Mouse (Mus musculus): ENCODE results near the gene Trim34a. TPM values are rescaled to one million over a fixed set of nuclear protein-coding genes. Genes with fewer than 3 reads are reported as not detected.
"Not testable (repeated sequence)": the region's sequence is repeated elsewhere in the genome, so short reads cannot be mapped to it uniquely, and the experiment has no call there.

The Trim34a gene
- polyA plus RNA-seq, 1 experiment from 2014 or later, result 0.64 TPM

DNA sequence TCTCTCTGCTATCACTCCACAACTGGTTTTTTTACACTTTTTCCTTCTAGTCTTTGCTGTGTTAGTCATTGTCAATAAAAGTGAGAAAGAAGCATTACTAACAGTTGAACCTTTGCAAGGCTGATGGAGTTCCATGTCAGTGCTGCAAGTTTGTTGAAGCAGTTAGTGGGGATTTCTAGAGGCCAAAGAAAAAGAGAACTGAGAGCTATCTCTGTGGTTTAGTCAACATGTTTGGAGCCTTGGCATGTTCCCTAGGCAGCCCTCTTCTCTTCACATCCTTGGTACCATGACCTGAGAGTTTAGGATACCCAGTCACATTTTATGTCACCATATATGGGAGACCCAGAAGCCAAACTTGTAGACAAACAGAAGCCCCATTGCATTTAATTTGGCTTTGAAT lies 3.4 kb upstream of the Trim34a start:
- no peaks in the 10 kb centered on the region for H3K36me3 ChIP-seq (ENCODE audit: control insufficient read depth, insufficient read depth, low read length)
- no peak overlapping the region for H3K27ac ChIP-seq (replicated peaks; ENCODE audit: low read depth, low read length)
- no peaks in the 10 kb centered on the region for H3K9me3 ChIP-seq (ENCODE audit: control insufficient read depth, low read length)
- no peak overlapping the region for H3K4me2 ChIP-seq (ENCODE audit: low read depth, severe bottlenecking)
- H3K4me1 ChIP-seq (ENCODE audit: control insufficient read depth, insufficient read depth, low read length), result no peaks in the 10 kb centered on the region
- no peak overlapping the region for H3K4me3 ChIP-seq (ENCODE audit: low read depth, low read length)
- no peak overlapping the region for H3K9ac ChIP-seq (ENCODE audit: low read length)
- no peak for ATAC-seq (ENCODE audit: insufficient number of reproducible peaks, low FRiP score, low TSS enrichment, low read depth)
- no peak for DNase-seq (ENCODE audit: low spot score)
- no peaks in the 10 kb centered on the region for H3K27me3 ChIP-seq (ENCODE audit: control insufficient read depth, insufficient read depth, low read length)

GRCm38 (mm10) chr7:104243616-104244015 lies 641 bp upstream of the Trim34a start:
- H3K9me3 ChIP-seq (ENCODE audit: control insufficient read depth, low read length), result no peaks in the 10 kb centered on the region
- no peaks in the 10 kb centered on the region for H3K4me1 ChIP-seq (ENCODE audit: control insufficient read depth, insufficient read depth, low read length)
- no peak overlapping the region for H3K9ac ChIP-seq (ENCODE audit: low read length)
- H3K4me3 ChIP-seq (ENCODE audit: low read depth, low read length), result no peak overlapping the region
- H3K4me2 ChIP-seq (ENCODE audit: low read depth, severe bottlenecking), result no peak overlapping the region
- no peaks in the 10 kb centered on the region for H3K36me3 ChIP-seq (ENCODE audit: control insufficient read depth, insufficient read depth, low read length)
- H3K27me3 ChIP-seq (ENCODE audit: control insufficient read depth, insufficient read depth, low read length), result no peaks in the 10 kb centered on the region
- DNase-seq (ENCODE audit: low spot score) (no peak), ATAC-seq (ENCODE audit: insufficient number of reproducible peaks, low FRiP score, low TSS enrichment, low read depth) (no peak)
- 57% methylated on average over 1 of the region's 1 CpGs for WGBS
- no peak overlapping the region for H3K27ac ChIP-seq (replicated peaks; ENCODE audit: low read depth, low read length)

DNA sequence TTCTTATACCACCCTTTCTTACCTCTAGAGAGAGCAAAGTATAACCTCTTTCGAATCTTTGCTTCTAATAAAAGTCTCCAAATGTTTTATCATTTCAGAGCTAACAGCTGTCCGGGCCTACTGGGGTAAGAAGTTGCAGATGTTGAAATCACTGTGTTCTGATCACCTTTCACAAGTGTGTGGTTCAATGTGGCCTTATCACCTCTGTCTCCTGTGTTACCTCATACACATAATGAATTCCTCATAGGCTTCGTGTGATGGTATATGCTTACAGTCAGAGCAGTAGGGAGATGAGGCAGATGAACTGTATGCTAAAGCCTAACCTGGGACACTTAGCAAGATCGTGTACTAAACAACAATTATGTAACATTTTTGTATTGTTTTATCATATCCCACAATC lies 16.1 kb downstream of the Trim34a start:
- WGBS, result 90% methylated on average over 4 of the region's 4 CpGs
- H3K4me1 ChIP-seq (ENCODE audit: control insufficient read depth, insufficient read depth, low read length); H3K4me2 ChIP-seq (ENCODE audit: low read depth, severe bottlenecking); H3K27ac ChIP-seq (replicated peaks; ENCODE audit: low read depth, low read length); H3K27me3 ChIP-seq (ENCODE audit: control insufficient read depth, insufficient read depth, low read length); ATAC-seq (ENCODE audit: insufficient number of reproducible peaks, low FRiP score, low TSS enrichment, low read depth); H3K9me3 ChIP-seq (ENCODE audit: control insufficient read depth, low read length); H3K4me3 ChIP-seq (ENCODE audit: low read depth, low read length); H3K9ac ChIP-seq (ENCODE audit: low read length); H3K36me3 ChIP-seq (ENCODE audit: control insufficient read depth, insufficient read depth, low read length); DNase-seq (ENCODE audit: low spot score): not testable (repeated sequence)

DNA sequence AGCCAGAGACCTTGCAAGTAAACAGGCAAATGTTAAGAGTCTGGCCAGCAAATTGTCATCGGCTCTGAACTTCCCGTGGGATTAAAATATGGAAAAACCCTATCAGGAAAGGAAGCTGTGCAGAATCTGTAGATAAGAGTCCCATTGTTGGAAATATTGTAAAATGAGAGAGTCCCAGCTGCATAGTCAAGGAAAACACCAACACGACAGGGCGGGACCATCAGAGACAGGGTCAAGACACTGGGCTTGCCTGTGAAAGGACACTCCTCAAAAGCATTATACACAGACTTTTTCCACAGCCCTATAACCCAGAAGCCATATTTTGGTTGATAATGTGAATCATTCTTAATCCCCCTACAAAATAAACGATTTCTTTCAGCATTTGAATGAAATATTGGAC lies 21.1 kb downstream of the Trim34a start:
- not testable (repeated sequence) for H3K4me2 ChIP-seq (ENCODE audit: low read depth, severe bottlenecking); DNase-seq (ENCODE audit: low spot score); H3K27me3 ChIP-seq (ENCODE audit: control insufficient read depth, insufficient read depth, low read length); H3K27ac ChIP-seq (replicated peaks; ENCODE audit: low read depth, low read length); H3K4me3 ChIP-seq (ENCODE audit: low read depth, low read length); H3K9me3 ChIP-seq (ENCODE audit: control insufficient read depth, low read length); H3K4me1 ChIP-seq (ENCODE audit: control insufficient read depth, insufficient read depth, low read length); H3K36me3 ChIP-seq (ENCODE audit: control insufficient read depth, insufficient read depth, low read length); ATAC-seq (ENCODE audit: insufficient number of reproducible peaks, low FRiP score, low TSS enrichment, low read depth); H3K9ac ChIP-seq (ENCODE audit: low read length)
- WGBS, result 65% methylated on average over 2 of the region's 5 CpGs

- H3K4me1 ChIP-seq (ENCODE audit: control insufficient read depth, insufficient read depth, low read length); DNase-seq (ENCODE audit: low spot score); H3K27me3 ChIP-seq (ENCODE audit: control insufficient read depth, insufficient read depth, low read length); ATAC-seq (ENCODE audit: insufficient number of reproducible peaks, low FRiP score, low TSS enrichment, low read depth); H3K27ac ChIP-seq (replicated peaks; ENCODE audit: low read depth, low read length); H3K4me2 ChIP-seq (ENCODE audit: low read depth, severe bottlenecking); H3K9ac ChIP-seq (ENCODE audit: low read length); H3K36me3 ChIP-seq (ENCODE audit: control insufficient read depth, insufficient read depth, low read length); H3K9me3 ChIP-seq (ENCODE audit: control insufficient read depth, low read length); H3K4me3 ChIP-seq (ENCODE audit: low read depth, low read length): not testable (repeated sequence)
- 79% methylated on average over 3 of the region's 3 CpGs for WGBS
Observed at GRCm38 (mm10) chr7:104279361-104279760, 35.1 kb downstream of the Trim34a start.

- not testable (repeated sequence) for H3K9ac ChIP-seq (ENCODE audit: low read length); H3K36me3 ChIP-seq (ENCODE audit: control insufficient read depth, insufficient read depth, low read length); H3K27ac ChIP-seq (replicated peaks; ENCODE audit: low read depth, low read length); DNase-seq (ENCODE audit: low spot score); H3K9me3 ChIP-seq (ENCODE audit: control insufficient read depth, low read length); H3K4me1 ChIP-seq (ENCODE audit: control insufficient read depth, insufficient read depth, low read length); H3K4me3 ChIP-seq (ENCODE audit: low read depth, low read length); H3K4me2 ChIP-seq (ENCODE audit: low read depth, severe bottlenecking); H3K27me3 ChIP-seq (ENCODE audit: control insufficient read depth, insufficient read depth, low read length)
- 0 out of 2 replicates have a peak, but pooled peaks have one; percentile 57 for ATAC-seq (ENCODE audit: insufficient number of reproducible peaks, low FRiP score, low TSS enrichment, low read depth)
- 44% methylated on average over 14 of the region's 14 CpGs for WGBS
Observed at GRCm38 (mm10) chr7:104287576-104288443, 43.6 kb downstream of the Trim34a start, which contains the start of gene Trim5. Gene Trim5, minus strand, starts transcription at chr7:104288094.

- no peak overlapping the region for H3K4me2 ChIP-seq (ENCODE audit: low read depth, severe bottlenecking)
- H3K9me3 ChIP-seq (ENCODE audit: control insufficient read depth, low read length), result no peaks in the 10 kb centered on the region
- no peak overlapping the region for H3K27ac ChIP-seq (replicated peaks; ENCODE audit: low read depth, low read length)
- H3K4me3 ChIP-seq (ENCODE audit: low read depth, low read length), result no peak overlapping the region
- no peaks in the 10 kb centered on the region for H3K36me3 ChIP-seq (ENCODE audit: control insufficient read depth, insufficient read depth, low read length)
- H3K27me3 ChIP-seq (ENCODE audit: control insufficient read depth, insufficient read depth, low read length), result no peaks in the 10 kb centered on the region
- ATAC-seq (ENCODE audit: insufficient number of reproducible peaks, low FRiP score, low TSS enrichment, low read depth), result no peak
- WGBS, result 92% methylated on average over 1 of the region's 1 CpGs
- DNase-seq (ENCODE audit: low spot score), result no peak
- no peaks in the 10 kb centered on the region for H3K4me1 ChIP-seq (ENCODE audit: control insufficient read depth, insufficient read depth, low read length)
- no peak overlapping the region for H3K9ac ChIP-seq (ENCODE audit: low read length)
Observed at GRCm38 (mm10) chr7:104290641-104291040, 46.4 kb downstream of the Trim34a start.

DNA sequence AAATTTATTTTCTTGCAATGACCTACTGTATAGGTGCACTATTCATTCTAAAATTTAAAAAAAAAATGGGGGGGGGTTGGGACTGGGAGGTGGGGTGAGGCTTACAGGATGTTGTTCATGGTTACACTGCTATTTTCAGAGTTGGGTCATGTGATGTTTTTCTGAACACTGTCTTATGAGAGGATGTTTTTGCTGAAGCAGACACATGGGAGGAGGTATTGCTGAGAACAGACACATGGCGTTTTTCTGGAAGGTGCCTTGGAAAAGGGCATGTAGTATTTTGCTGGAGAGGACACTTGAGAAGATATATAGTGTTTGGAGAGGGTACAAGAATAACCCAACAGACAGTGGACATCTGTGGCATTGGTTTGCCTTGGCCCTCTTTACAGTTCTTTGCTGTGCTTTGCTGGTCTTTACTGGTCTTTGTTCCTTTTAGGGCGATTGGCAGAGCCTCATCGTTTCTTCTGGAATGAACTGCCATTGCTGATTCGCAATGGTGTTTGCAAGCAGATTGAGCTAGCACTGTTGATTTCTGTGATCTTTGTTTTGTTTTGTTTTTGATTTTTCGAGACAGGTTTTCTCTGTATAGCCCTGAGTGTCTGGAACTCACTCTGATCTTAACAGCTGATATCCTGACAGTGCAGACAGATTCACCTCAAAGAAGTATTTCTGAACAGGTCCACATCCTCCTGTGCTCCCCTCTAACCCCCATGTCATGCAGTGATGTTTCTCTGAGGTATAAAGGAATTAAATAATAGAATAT lies 47.6 kb downstream of the Trim34a start:
- WGBS, result 81% methylated on average over 5 of the region's 5 CpGs
- DNase-seq (ENCODE audit: low spot score), result no peak
- Histone ChIP-seq H3K36me3 (ENCODE audit: control insufficient read depth, insufficient read depth, low read length) (no peaks in the 10 kb centered on the region), H3K27ac (replicated peaks; ENCODE audit: low read depth, low read length) (no peak overlapping the region), H3K4me2 (ENCODE audit: low read depth, severe bottlenecking) (no peak overlapping the region), H3K4me3 (ENCODE audit: low read depth, low read length) (no peak overlapping the region), H3K9me3 (ENCODE audit: control insufficient read depth, low read length) (no peaks in the 10 kb centered on the region), H3K27me3 (ENCODE audit: control insufficient read depth, insufficient read depth, low read length) (no peaks in the 10 kb centered on the region), H3K4me1 (ENCODE audit: control insufficient read depth, insufficient read depth, low read length) (no peaks in the 10 kb centered on the region), H3K9ac (ENCODE audit: low read length) (no peak overlapping the region)
- no peak for ATAC-seq (ENCODE audit: insufficient number of reproducible peaks, low FRiP score, low TSS enrichment, low read depth)

Measured in limb, embryonic 11.5 days (tissue).